Mouse (Mus musculus) neural tube, embryonic 12.5 days (tissue): ENCODE results near the gene Elmo2. TPM values are rescaled to one million over a fixed set of nuclear protein-coding genes. Genes with fewer than 3 reads are reported as not detected.

ENCODE experiments used
- ATAC-seq: fragments of 200-750 bp; cut with Nextera tagmentation; 2 replicates; pipeline ENCODE4 v1.8.0; 2017; ENCODE audit warnings: low read depth, mild to moderate bottlenecking, moderate TSS enrichment, moderate library complexity; ENCODE audit not compliant: low FRiP score
- H3K27ac ChIP-seq: fragments of 300-500 bp; sonication (generic); 2 replicates; pipeline ENCODE4 v1.5.1; 2016
- H3K27me3 ChIP-seq: fragments of 300-500 bp; sonication (generic); replicated peaks from 2 replicates; pipeline ENCODE4 v1.6.1; 2016; ENCODE audit warnings: mild to moderate bottlenecking
- H3K36me3 ChIP-seq: fragments of 300-500 bp; sonication (generic); 2 replicates; pipeline ENCODE4 v1.6.1; 2016; ENCODE audit warnings: mild to moderate bottlenecking
- H3K4me1 ChIP-seq: fragments of 300-500 bp; sonication (generic); 2 replicates; pipeline ENCODE4 v1.6.1; 2016
- H3K4me2 ChIP-seq: fragments of 300-500 bp; sonication (generic); replicated peaks from 2 replicates; pipeline ENCODE4 v1.6.1; 2016; ENCODE audit warnings: mild to moderate bottlenecking
- H3K4me3 ChIP-seq: fragments of 300-500 bp; sonication (generic); 2 replicates; pipeline ENCODE4 v1.5.1; 2016
- H3K9ac ChIP-seq: fragments of 300-500 bp; sonication (generic); 2 replicates; pipeline ENCODE4 v1.6.1; 2016; ENCODE audit warnings: mild to moderate bottlenecking
- H3K9me3 ChIP-seq: fragments of 300-500 bp; sonication (generic); 2 replicates; pipeline ENCODE4 v1.6.1; 2016; ENCODE audit warnings: mild to moderate bottlenecking
- WGBS: fragments of 180-500 bp; shearing (Covaris S2); methylation state at CpG from one replicate; pipeline ENCODE4 v1.1.7; 2016; 5-methylcytosine and 5-hydroxymethylcytosine counted together
- polyA plus RNA-seq: library from polyadenylated mRNA; unstranded; fragments of >200 nt; fragmentation: Nextera tagmentation; extraction: Ambion mirVana; gene quantifications from 2 replicates; pipeline ENCODE4 v1.2.1, GENCODE M21; 2016

The Elmo2 gene
- polyA plus RNA-seq, 1 experiment from 2014 or later = 87.0 TPM

DNA sequence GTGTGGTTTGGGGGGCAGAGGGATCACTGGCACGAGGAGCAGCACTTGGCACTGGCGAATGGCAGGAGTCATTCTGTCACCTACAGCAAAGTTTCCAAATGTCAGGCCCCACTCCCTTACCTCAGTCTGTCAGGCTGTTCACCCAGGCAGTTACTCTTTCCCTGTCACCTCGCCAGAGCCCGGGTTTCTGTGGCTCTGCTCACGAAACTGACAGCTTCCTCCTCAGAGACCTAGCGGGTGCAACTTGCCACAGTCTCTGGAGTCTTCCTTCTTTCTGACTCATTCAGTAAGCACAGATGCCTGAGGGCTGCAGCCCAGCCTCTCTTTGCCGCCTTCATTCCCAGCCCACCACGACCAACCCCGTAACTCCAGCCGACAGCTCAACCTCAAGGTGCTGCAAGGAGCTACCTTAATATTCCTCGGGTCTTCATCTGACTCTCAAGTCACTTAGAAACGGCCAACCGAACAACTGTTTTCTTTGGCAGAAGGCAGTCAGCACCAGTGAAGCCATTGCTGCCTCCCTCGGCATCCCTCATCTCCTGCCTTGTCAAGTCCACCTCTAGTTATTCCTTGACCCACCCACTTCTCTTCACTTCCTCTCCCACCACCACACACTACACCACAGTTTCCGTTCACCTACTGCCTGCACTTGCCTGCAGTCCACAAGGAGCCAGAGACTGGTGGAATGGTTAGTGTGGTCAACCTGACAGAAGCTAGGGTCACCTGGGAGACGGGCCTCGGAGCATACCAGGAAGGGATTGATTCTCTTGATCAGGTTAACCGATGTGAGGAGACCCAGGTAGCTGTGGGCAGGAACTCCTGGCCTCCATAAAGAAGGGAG, 39.7 kb downstream of the Elmo2 start:
- H3K27ac ChIP-seq = no peak overlapping the region

DNA sequence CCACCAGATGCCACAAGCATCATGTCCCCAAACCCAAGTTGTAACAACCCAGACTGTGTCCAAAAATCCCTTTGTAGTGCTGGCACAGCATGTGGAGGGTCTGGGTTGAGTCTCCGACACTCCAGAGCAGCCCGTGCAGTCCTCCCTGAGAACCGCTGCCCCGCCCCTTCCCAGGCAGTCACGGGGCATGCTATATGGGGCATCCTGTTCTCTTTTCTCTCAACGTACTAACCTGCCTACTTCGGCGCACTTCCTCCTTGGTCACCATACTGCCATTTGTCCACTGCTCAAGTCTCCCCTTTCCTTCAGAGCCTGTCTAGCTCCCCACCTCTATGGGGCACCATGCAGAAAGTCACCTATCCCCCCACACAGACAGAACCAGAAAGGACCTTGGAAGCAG, 40.7 kb downstream of the Elmo2 start:
- no peak overlapping the region for H3K27ac ChIP-seq
- WGBS = 84% methylated on average over 8 of the region's 8 CpGs

More for the DNA sequence above, 39.7 kb downstream of the Elmo2 start:
- H3K36me3 ChIP-seq = peaks cover 33% of the 10 kb centered on the region
- peaks cover 17% of the 10 kb centered on the region for H3K4me1 ChIP-seq
- 74% methylated on average over 18 of the region's 18 CpGs for WGBS
- peak overlapping the region; percentile 90 for H3K4me2 ChIP-seq
- H3K9me3 ChIP-seq = no peaks in the 10 kb centered on the region
- no peaks in the 10 kb centered on the region for H3K27me3 ChIP-seq
- no peak for ATAC-seq
- H3K9ac ChIP-seq = peak overlapping the region; percentile 58
- H3K4me3 ChIP-seq = peak overlapping the region; percentile 60

DNA sequence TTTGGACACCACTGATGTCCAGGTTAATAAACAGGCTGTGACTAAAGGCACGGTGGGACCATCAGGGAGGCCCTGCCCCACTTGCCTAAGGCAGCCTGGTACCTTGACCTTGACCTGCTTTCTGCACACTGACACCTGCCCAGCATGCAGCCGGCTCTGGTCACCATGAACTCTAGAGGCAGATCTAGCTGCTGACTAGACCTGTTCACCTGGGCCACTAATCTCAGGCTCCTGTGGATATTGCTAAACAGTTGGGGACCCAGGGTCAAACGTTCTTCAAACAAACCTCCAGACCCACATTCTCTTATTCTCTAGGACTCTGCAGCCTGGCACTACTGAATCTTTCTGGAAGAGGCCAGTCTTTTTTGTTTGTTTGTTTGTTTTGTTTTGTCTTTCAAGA, 41.2 kb downstream of the Elmo2 start:
- Histone ChIP-seq H3K27ac (no peak overlapping the region), H3K9ac (no peak overlapping the region), H3K4me1 (peaks cover 17% of the 10 kb centered on the region), H3K36me3 (peaks cover 30% of the 10 kb centered on the region), H3K4me3 (no peak overlapping the region), H3K4me2 (no peak overlapping the region), H3K9me3 (no peaks in the 10 kb centered on the region), H3K27me3 (no peaks in the 10 kb centered on the region)
- 79% methylated on average over 3 of the region's 3 CpGs for WGBS
- ATAC-seq = no peak

More for the DNA sequence above, 40.7 kb downstream of the Elmo2 start:
- no peak for ATAC-seq
- Histone ChIP-seq H3K4me1 (peaks cover 17% of the 10 kb centered on the region), H3K9ac (no peak overlapping the region), H3K4me2 (no peak overlapping the region), H3K27me3 (no peaks in the 10 kb centered on the region), H3K9me3 (no peaks in the 10 kb centered on the region), H3K4me3 (no peak overlapping the region), H3K36me3 (peaks cover 32% of the 10 kb centered on the region)

DNA sequence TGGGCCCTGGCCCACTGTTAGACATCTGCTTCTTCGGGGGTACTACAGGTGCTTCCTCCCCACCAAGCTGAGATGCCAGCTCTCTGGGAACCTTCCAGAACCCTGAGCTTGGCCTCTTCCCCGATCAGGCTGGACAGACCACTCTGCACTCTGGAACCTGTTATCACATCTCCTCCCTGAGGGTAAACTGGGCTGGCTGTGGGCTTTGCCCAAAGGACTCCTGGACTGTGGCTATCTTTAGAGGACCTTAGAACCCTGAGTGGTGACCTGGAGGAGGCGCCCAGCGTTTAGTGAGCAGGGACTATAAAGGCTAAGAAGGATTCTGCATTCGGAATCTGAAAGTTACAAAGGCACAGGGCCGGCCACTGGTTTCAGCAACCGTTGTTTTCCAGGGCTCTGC, 41.9 kb downstream of the Elmo2 start:
- Histone ChIP-seq H3K27me3 (no peaks in the 10 kb centered on the region), H3K36me3 (peaks cover 24% of the 10 kb centered on the region; the same call in 1 of the 2 replicates), H3K9ac (no peak overlapping the region), H3K9me3 (no peaks in the 10 kb centered on the region), H3K4me1 (peaks cover 17% of the 10 kb centered on the region), H3K4me3 (no peak overlapping the region), H3K4me2 (no peak overlapping the region), H3K27ac (no peak overlapping the region)
- no peak for ATAC-seq
- 92% methylated on average over 7 of the region's 7 CpGs for WGBS

DNA sequence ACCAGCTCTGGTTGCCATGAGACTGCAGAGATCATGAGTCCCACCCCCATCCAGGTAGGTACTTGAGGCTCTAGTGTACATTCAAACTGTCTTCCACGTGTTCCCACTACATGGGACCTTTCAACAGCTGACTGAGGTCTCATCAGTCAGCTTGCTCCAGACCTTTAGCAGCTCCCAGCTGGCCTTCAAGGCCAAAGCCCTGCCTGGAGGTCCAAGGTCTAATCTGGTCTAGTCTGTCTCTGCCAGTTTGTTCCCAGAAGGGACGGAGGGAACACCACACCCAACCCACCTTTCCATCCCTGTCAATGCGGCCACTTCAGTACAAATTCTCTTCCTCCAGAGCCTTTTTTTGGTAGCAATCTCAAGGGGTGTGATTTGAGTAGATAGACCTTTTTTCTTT, 42.6 kb downstream of the Elmo2 start:
- no peak overlapping the region for H3K4me3 ChIP-seq
- peaks cover 21% of the 10 kb centered on the region; the same call in 1 of the 2 replicates for H3K36me3 ChIP-seq
- no peaks in the 10 kb centered on the region for H3K27me3 ChIP-seq
- H3K4me1 ChIP-seq = peaks cover 17% of the 10 kb centered on the region
- H3K9me3 ChIP-seq = no peaks in the 10 kb centered on the region
- no peak overlapping the region for H3K4me2 ChIP-seq
- 93% methylated on average over 3 of the region's 3 CpGs for WGBS
- no peak for ATAC-seq
- H3K9ac ChIP-seq = no peak overlapping the region
- H3K27ac ChIP-seq = no peak overlapping the region

DNA sequence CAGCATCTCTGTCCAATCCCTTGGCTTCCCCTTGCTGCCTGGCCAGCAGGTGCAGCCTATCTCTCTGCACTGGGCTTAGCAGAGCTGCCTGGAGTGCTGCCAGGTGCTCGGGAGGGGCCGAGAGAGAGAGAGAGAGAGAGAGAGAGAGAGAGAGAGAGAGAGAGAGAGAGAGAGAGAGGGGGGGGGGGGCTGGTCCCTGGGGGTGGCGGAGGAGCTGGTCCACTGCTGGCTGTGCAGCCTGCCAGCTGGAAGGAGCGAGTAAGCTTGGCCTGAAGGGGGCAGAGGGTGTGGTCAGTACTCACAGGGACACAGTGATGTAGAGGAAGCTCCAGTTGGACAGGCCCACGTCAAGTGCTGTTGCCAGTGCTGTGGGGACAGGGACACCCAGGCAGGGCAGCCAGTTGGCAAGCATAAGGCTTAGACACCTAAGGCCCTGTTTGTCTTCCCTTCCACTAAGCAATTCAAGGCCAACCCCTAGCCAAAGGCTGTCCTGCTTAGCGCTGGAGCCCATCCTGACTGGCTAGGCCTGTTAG, 44.4 kb downstream of the Elmo2 start:
- no peaks in the 10 kb centered on the region for H3K27me3 ChIP-seq
- H3K9me3 ChIP-seq = no peaks in the 10 kb centered on the region
- H3K4me2 ChIP-seq = no peak overlapping the region
- peaks cover 34% of the 10 kb centered on the region for H3K36me3 ChIP-seq
- H3K9ac ChIP-seq = no peak overlapping the region
- H3K4me1 ChIP-seq = peaks cover 4% of the 10 kb centered on the region
- WGBS = 73% methylated on average over 5 of the region's 6 CpGs
- H3K27ac ChIP-seq = no peak overlapping the region
- no peak overlapping the region for H3K4me3 ChIP-seq
- ATAC-seq = no peak; the same call in 1 of the 2 replicates

DNA sequence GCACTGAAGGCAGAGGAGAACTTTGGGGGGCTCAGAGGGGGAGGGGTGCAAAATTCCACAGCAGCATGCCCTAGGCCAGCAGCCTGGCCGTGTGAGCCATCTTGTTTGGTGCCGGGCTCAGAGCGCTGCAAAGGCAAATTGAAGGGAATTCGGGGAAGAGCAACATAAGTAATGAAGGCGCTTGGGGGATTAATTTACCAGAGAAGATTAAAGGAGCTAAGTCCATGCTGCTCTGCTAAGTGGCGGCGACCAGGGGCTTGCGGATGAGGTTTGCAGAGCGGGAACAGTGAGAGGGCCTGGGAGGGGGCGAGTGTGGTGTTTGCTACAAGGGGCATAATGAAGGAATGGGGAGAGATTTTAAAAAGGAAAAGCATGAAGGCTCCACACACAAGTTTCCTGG, 46.9 kb downstream of the Elmo2 start:
- ATAC-seq = no peak
- Histone ChIP-seq H3K36me3 (peaks cover 39% of the 10 kb centered on the region), H3K4me3 (no peak overlapping the region), H3K27ac (no peak overlapping the region), H3K27me3 (no peaks in the 10 kb centered on the region; the same call in 1 of the 2 replicates), H3K9me3 (no peaks in the 10 kb centered on the region), H3K9ac (no peak overlapping the region), H3K4me2 (no peak overlapping the region), H3K4me1 (peaks cover 17% of the 10 kb centered on the region)
- WGBS = 73% methylated on average over 10 of the region's 10 CpGs

DNA sequence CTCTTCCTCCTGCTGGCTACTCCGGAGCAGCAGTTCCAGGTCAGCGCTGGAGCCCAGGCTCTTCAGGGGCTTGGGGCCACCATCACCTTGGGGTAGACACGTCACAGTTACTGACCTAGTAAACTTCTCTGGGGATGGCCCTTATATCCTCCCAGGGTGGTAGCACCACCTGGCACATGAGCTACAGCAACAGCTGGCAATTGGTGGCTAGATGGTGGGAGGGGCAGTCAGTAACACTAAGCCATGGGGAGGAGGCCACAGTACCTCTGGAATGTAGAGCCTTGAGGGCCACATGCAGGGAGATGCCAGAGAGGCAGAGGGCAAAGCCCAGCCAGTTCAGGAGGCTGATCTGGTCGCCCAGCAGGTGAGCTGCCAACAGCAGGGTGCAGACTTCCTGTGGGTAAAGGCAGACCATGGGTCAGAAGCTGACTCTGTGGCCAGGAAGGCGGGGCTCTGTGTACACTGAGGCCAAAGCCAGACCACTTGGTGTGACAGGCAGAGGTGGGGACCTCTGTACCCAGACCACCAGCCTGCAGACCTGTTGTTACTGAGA, 49.0 kb downstream of the Elmo2 start:
- Histone ChIP-seq H3K27ac (no peak overlapping the region), H3K9me3 (no peaks in the 10 kb centered on the region), H3K9ac (no peak overlapping the region), H3K4me1 (peaks cover 28% of the 10 kb centered on the region), H3K4me3 (no peak overlapping the region), H3K27me3 (no peaks in the 10 kb centered on the region; the same call in 1 of the 2 replicates), H3K36me3 (peaks cover 28% of the 10 kb centered on the region), H3K4me2 (no peak overlapping the region)
- WGBS = 80% methylated on average over 5 of the region's 5 CpGs
- no peak for ATAC-seq

DNA sequence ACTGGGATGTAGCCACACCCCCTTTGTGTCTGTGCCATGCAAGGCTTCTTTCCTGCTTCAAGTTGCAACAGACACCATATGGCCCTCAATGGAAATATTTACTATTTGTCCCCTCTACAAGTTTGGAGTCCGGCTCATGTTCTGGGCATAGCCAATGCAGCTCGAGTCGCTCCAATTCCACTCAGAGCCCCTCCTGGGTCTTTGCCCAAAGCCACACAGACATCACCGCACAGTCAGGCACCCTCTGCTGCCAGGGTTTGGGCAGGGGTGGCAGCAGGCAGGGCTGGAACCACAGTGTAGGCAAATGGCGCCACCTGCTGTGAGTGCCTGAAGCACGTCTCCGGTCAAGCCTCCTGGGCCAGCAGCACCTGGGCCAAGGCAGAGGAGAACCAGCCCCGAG, 50.5 kb downstream of the Elmo2 start:
- WGBS = 27% methylated on average over 8 of the region's 8 CpGs
- Histone ChIP-seq H3K4me1 (peaks cover 37% of the 10 kb centered on the region), H3K9ac (no peak overlapping the region), H3K9me3 (no peaks in the 10 kb centered on the region), H3K27ac (no peak overlapping the region), H3K4me2 (no peak overlapping the region), H3K4me3 (no peak overlapping the region), H3K36me3 (peaks cover 23% of the 10 kb centered on the region), H3K27me3 (no peaks in the 10 kb centered on the region; the same call in none of the 2 replicates)
- peak; percentile 42; the same call in 1 of the 2 replicates for ATAC-seq

DNA sequence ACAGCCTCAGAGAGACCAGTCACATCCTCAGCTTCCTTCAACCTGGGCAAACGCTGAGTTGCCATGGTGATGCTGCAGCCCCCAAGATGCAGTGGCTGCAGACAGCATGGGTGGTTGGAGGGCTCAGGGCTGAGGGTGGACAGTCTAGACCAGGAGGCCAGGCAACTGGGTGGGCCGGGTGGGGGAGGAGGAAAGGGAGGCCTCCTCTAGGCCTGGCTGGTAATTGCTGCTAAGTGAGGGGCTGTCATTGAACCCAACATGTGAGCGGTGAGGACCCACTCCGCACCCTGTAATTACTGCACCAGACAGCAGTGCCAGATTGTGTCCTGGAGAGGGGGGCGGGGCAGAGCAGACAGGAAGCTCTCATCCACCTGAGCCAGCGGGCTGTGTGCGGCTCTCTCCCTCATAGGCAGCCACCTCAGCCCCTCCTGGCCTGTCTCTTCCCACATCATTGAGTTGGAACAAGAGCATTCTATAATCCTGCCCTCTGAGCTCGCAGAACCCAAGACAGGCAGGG, 51.1 kb downstream of the Elmo2 start:
- 0 out of 2 replicates have a peak overlapping the region, but pooled peaks have one; percentile 22 for H3K4me2 ChIP-seq
- no peaks in the 10 kb centered on the region for H3K9me3 ChIP-seq
- no peak overlapping the region for H3K27ac ChIP-seq
- no peak overlapping the region for H3K4me3 ChIP-seq
- ATAC-seq = peak; percentile 29; the same call in 1 of the 2 replicates
- no peaks in the 10 kb centered on the region; the same call in none of the 2 replicates for H3K27me3 ChIP-seq
- WGBS = 26% methylated on average over 8 of the region's 8 CpGs
- no peak overlapping the region for H3K9ac ChIP-seq
- H3K4me1 ChIP-seq = peaks cover 40% of the 10 kb centered on the region
- peaks cover 18% of the 10 kb centered on the region for H3K36me3 ChIP-seq

DNA sequence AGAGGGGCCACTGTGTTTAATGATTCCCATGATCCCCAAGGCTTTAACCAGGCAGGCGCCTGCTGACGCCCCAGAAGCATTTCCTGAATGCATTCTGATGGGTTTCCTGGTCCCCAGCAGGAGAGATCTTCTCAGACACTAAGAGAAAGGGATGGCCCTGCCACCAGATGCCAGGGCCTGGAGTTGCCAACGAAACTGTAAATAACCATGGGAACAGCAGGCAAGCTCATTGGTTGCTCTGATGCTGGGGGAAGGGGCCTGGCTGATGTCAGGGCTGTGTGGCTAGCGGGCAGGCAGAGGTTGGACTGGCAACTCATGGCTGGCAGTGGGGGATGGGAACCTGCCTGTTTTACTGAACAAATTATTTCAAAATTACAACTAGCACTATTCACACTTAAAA, 52.7 kb downstream of the Elmo2 start:
- H3K27me3 ChIP-seq = peaks cover 8% of the 10 kb centered on the region
- peaks cover 40% of the 10 kb centered on the region for H3K4me1 ChIP-seq
- no peak overlapping the region for H3K4me3 ChIP-seq
- peaks cover 18% of the 10 kb centered on the region for H3K36me3 ChIP-seq
- no peak overlapping the region for H3K27ac ChIP-seq
- no peak overlapping the region for H3K9ac ChIP-seq
- no peak overlapping the region for H3K4me2 ChIP-seq
- 35% methylated on average over 4 of the region's 4 CpGs for WGBS
- no peaks in the 10 kb centered on the region for H3K9me3 ChIP-seq
- no peak for ATAC-seq

DNA sequence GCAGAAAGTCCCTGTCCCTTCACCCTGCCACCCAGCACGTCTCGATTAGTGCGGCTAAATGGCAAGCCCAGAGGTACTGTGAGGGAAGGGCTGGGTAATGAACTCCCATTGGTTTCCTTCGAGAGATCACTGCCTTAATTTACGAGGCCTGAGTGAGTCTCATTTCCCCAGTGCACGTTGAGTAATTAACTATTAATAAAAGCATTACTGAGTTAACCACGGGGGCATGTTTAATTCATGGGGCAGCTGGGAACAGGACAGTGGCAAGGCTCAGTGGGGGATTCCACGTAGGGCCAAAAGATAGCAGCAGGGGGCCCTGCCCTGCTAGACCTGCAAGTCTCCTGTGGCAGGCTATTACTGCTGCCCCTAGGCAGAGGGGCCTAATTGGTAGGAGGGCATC, 55.0 kb downstream of the Elmo2 start:
- WGBS = 3% methylated on average over 8 of the region's 8 CpGs
- Histone ChIP-seq H3K9me3 (no peaks in the 10 kb centered on the region), H3K4me3 (no peak overlapping the region), H3K27ac (no peak overlapping the region), H3K4me1 (peaks cover 51% of the 10 kb centered on the region), H3K4me2 (no peak overlapping the region), H3K27me3 (peaks cover 19% of the 10 kb centered on the region), H3K36me3 (peaks cover under 1% of the 10 kb centered on the region; the same call in 1 of the 2 replicates), H3K9ac (0 out of 2 replicates have a peak overlapping the region, but pooled peaks have one; percentile 13)
- ATAC-seq = peak; percentile 14; the same call in 1 of the 2 replicates
